Mouse (Mus musculus) spleen, adult 10 weeks (tissue): Measurements from ENCODE around the gene Prr22. TPM values are rescaled to one million over a fixed set of nuclear protein-coding genes. Genes with fewer than 3 reads are reported as not detected.

Experiments used
- polyA plus RNA-seq: library from polyadenylated mRNA; stranded (reverse); fragments of 350-450 nt; fragmentation: Illumina TruSeq; extraction: RNeasy Lipid Tissue Mini Kit (QIAGEN cat#74804); gene quantifications from one replicate; pipeline ENCODE4 v1.2.3, GENCODE M21; 2015; ENCODE audit warnings: low replicate concordance; ENCODE audit not compliant: insufficient read depth

The Prr22 gene
- polyA plus RNA-seq: 0.18 TPM

DNA sequence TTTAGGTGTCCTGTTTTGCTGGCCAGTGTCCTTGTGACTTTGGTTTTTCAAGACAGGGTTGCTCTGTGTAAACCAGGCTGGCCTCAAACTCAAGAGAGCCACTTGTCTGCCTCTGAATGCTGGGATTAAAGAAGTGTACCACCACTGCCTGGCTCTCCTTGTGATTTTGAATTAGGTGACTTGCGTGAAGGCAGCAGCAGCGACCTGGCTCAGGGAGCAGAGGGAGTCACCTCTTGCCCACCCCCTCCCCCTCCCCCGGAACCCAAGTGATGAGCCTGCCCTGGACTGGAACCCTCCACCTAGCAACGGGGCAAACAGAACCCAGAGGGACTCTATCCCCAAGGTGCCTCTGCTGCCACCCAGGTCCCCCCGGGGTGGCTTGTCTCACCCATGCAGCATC lies at the start of gene Prr22:
Gene Prr22, plus strand, starts transcription at position 301 of the 400 bp plus-strand sequence.

DNA sequence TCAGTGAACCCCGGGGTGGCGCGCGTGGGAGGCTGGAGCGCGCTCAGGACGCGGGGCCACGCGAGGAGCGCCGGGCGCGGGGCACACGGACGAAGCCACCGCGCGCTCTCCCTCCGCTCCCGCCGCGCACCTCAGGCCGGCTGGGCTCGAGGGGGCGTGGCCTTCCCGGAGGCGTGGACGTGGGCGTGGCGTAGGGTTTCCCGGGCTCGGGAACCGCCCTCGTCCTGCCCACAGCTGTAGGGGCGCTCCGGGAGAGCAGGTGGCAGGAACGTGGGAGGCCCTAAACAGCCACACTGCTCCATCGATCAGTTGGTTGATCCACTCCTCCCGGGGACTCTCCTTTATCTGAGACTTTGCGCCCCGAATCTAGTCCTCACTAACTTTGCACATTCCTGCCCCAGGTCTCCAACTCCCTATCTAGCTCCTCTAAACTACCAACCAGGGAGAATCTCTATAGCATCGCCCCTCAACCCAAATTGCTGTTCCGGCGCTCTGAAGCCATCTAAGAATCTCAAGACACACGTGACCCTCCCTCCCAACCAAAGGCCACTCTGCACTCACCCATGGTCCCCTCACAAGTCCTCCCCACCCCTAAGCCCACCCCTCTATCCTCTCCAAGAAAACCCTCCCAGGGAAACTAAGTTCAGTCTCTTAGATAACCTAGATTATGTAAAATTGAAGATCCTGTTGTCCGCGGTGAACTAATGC lies 12.5 kb upstream of the Prr22 start, which contains the start of gene Nrtn:
Gene Nrtn, minus strand, starts transcription at position 115 of the 708 bp plus-strand sequence.

DNA sequence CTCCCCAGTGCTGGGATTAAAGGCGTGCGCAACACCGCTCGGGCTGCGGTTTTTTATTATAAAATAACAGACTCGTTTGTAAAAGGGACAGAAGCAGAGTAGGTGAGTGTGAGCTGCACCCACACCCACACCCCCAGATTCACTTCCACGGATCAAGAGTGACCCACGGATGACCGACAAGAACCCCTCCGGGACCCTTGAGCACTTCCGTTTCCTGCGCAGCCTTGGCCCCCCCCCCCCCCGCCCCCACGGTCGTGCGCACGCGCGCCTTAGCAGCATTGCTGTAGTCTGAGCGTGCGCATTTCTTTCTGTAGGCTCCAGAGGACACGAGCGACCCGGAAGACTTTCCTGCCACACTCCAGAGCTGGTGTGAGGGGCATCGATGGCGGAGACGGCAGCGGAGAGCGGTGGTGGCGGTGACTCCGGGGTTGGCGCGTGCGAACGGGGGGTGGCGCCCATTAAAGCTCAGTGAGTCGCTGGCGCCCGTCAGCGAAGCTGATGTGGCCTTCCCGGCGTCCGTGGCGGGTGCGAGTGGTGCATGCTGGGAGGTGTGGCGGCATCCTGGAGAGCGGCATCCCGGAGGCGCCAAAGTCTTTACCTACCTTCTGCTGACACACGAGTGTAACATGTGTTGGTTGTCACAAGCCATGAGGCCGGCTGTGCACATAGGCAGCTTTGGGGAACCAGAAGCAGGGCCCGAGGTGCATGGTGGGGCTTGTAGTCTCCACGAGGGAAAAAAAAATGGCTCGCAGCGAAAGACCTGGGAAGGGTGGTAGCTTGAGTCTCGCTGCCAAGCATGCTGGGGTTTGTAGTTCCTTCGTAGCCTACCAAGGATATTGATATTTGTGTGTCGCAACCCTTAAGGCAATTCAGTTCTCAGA lies 5.3 kb upstream of the Prr22 start, which contains the start of gene Dus3l:
Gene Dus3l, plus strand, starts transcription at position 284 of the 881 bp plus-strand sequence.

Other genes starting within 250 kb of the Prr22 start
- gene Gm20219, start 215.9 kb upstream of the Prr22 start, polyA plus RNA-seq: 3.7 TPM
- 210 TPM for gene Safb2, start 185.7 kb upstream of the Prr22 start, polyA plus RNA-seq
- gene Safb, start 185.4 kb upstream of the Prr22 start, polyA plus RNA-seq: 93.0 TPM
- gene 2410015M20Rik, start 160.5 kb upstream of the Prr22 start, polyA plus RNA-seq: 76.3 TPM
- gene Rpl36, start 156.8 kb upstream of the Prr22 start, polyA plus RNA-seq: 36.7 TPM
- gene Lonp1, start 143.4 kb upstream of the Prr22 start, polyA plus RNA-seq: 20.3 TPM
- 0.35 TPM for gene Catsperd, start 142.1 kb upstream of the Prr22 start, polyA plus RNA-seq
- gene Ranbp3, start 97.0 kb upstream of the Prr22 start, polyA plus RNA-seq: 25.8 TPM
- 12.6 TPM for gene Ndufa11, start 52.5 kb upstream of the Prr22 start, polyA plus RNA-seq
- gene Vmac, start 52.2 kb upstream of the Prr22 start, polyA plus RNA-seq: 17.4 TPM
- not detected for gene Nrtn, start 12.7 kb upstream of the Prr22 start, polyA plus RNA-seq
- gene Dus3l, start 5.5 kb upstream of the Prr22 start, polyA plus RNA-seq: 8.4 TPM
- gene Rfx2, start 60.8 kb downstream of the Prr22 start, polyA plus RNA-seq: 1.8 TPM
- not detected for gene Acsbg2, start 104.2 kb downstream of the Prr22 start, polyA plus RNA-seq
- gene 1700061G19Rik, start 105.2 kb downstream of the Prr22 start, polyA plus RNA-seq: 0.19 TPM
- 8.2 TPM for gene Mllt1, start 165.2 kb downstream of the Prr22 start, polyA plus RNA-seq
- not detected for gene Acer1, start 211.9 kb downstream of the Prr22 start, polyA plus RNA-seq
- gene Clpp, start 220.1 kb downstream of the Prr22 start, polyA plus RNA-seq: 11.5 TPM
- gene Alkbh7, start 227.1 kb downstream of the Prr22 start, polyA plus RNA-seq: 7.3 TPM
- gene Pspn, start 229.8 kb downstream of the Prr22 start, polyA plus RNA-seq: not detected
- 29.0 TPM for gene Gtf2f1, start 241.0 kb downstream of the Prr22 start, polyA plus RNA-seq
- gene Gm17949, start 241.2 kb downstream of the Prr22 start, polyA plus RNA-seq: not detected